Mouse (Mus musculus) brain, embryonic 14.5 days (tissue): Measurements from ENCODE around the gene Vill. TPM values are rescaled to one million over a fixed set of nuclear protein-coding genes. Genes with fewer than 3 reads are reported as not detected.
A peak's percentile ranks its signal among the peaks of the same experiment; 100 is the strongest.

Source experiments
- DNase-seq: peaks from one replicate; pipeline ENCODE4 v3.0.0-alpha.2; 2011; ENCODE audit warnings: low read depth
- CTCF ChIP-seq: fragments of 200-500 bp; IDR thresholded peaks from 2 replicates; pipeline ENCODE4 v1.5.1; 2012; ENCODE audit warnings: inconsistent platforms, mild to moderate bottlenecking, moderate library complexity, borderline replicate concordance; ENCODE audit not compliant: insufficient read depth, insufficient read length; ENCODE audit errors: extremely low read depth
- POLR2A ChIP-seq: fragments of 200-500 bp; IDR thresholded peaks from 2 replicates; pipeline ENCODE4 v1.6.1; 2012; ENCODE audit warnings: mild to moderate bottlenecking, inconsistent platforms, borderline replicate concordance; ENCODE audit not compliant: poor library complexity, insufficient read depth, insufficient read length, severe bottlenecking; ENCODE audit errors: extremely low read depth
- polyA plus RNA-seq: library from polyadenylated mRNA; depleted of rRNA; stranded (reverse); fragments of >200 nt; gene quantifications from 2 replicates; pipeline ENCODE4 v1.2.3, GENCODE M21; 2012

The Vill gene
- polyA plus RNA-seq, 1 experiment: 5.0 TPM

DNA sequence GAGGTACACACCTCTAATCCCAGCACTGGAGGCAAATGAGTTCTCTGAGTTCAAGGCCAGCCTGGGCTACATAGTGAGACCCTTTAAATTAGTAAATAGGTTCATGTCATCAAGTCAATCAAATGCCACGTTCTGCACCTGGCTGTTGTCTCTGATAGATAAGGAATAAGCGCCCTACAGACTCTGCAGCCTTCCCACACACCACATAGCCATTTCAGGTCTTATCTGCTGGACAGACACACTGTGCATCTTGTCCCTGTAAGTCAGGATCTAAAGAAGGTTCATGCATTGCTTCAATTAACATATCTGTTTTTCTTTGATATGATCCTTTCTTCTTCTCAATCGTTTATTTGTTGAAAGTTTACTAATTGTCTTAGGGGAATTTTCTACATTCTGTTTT, 14.0 kb upstream of the Vill start:
- DNase-seq: no peak
- no peak for TF ChIP-seq CTCF
- no peak for TF ChIP-seq POLR2A

DNA sequence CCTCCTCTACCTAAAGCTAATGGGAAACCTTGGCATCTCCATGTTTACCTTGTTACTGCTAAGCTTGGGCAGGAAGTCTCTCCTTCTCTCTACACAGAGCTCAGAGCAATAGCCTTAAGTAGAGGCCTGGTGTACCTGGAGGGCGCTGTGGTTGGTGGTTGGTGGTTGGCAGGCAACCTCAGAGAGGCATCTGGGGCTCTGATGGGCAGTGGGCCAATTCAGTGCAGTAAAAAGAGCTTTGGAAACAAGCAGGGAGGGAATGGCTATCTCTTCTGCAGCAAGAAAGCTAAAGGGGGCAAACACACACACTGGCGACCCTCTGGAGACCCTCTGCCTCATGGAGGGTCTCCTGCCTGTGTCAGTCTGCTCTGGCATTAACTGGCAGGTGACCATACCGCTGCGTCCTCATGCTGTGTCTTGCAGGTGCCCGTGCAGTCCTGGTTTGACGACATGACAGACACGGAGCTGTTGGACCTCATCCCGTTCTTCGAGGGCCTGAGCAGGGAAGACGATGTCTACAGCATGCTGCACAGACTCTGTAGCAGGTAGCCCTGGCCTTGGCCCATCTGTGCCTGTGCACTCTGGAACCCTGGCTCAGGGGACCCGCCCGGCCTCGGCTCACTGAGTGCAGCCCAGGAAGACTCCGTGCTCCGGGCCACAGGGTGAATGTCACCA, 12.3 kb upstream of the Vill start:
- no peak for TF ChIP-seq POLR2A
- no peak for TF ChIP-seq CTCF
- peak; percentile 54 for DNase-seq

DNA sequence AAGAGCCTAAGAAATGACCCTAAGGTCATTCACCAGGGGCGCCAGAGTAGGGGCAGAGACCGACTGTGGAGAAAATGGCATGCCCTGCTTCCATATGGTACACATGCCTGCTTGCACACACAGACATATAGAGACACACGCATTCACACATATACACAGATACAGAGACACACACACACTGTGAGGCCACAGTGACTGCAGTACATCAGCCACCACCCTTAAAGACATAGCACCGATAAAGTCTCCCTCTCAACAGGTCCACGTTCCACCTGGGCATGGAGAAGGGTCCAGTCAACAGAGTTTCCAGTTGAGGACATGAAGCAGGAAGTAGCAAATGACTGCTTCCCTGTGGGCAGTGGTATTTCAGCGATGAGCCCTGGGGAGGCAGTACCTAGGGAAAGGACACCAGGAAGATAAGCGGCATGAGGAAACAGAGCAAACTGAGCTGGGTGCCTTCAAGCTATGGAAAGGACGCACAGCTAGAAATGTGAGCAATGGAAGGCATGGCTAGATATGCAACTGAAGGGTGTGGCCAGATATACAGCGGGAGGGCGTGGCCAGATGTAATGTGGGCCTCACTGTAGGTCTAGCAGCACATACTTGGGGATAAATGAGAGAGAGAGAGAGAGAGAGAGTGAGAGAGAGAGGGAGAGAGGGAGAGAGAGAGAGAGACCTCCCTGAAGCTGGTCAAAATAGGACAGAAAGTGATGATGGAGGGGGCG, 4.2 kb upstream of the Vill start:
- no peak for TF ChIP-seq POLR2A
- no peak for TF ChIP-seq CTCF
- no peak for DNase-seq

DNA sequence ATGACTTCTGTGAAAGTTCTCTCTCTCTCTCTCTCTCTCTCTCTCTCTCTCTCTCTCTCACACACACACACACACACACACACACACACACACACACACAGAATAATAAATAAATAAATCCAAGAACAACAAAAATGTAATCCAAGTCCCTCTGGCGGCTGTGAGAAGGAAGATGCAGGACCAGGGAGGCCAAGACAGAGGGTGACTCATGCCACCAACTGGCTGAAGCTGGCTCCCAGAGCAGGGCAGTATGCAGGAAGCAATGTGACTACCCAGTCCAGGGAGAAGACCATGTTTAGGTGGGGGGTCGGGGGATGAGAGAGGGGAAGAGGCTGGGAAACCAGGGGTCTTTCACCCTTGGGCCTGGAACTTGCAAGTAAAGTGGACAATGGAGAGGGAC, 1.4 kb upstream of the Vill start:
- DNase-seq: no peak
- TF ChIP-seq CTCF (no peak), POLR2A (no peak)

DNA sequence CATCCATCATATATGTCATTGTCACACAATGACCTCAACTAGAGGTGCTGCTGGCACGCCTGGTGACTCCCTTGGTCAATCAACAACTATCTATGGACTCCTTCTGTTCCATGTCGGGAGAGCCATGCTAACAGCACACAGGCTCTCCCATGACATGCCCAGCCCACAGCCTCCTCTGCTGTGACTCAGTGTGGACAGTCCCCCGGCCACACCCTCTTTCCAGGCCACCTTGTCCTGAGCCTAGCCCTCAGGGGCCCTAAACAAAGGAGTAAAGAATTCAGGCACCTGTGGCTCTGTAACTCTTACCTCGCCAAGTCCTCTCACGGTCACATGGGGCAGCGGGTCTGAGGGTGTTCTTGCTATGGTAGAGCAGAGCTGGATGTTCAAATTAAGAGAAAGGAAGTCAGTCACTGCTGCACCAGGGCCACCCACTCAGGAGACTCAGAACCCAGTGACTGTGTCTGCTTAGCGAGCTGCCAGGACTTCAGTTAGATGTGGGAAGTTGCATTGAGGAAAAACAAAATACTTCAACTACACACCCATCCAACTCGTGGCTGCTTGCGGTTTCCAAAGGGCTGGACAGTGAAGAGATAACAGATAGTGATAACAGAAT, 1.5 kb downstream of the Vill start:
- TF ChIP-seq CTCF (no peak), POLR2A (no peak)
- no peak for DNase-seq

DNA sequence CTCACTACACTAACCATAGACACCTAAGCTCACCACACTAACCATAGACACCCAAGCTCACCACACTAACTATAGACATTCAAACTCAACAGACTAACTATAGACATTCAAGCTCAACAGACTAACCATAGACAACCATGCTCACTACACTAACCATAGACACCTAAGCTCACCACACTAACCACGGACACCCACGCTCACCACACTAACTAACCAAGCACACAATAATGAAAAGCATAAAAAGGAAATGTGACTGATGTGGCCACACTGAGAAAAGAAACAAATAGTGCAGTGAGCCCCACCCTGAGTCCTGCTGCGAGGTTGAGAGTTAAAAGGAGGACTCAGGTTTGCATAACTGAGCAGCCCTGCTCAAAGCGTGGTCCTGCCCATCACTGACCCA, 2.8 kb downstream of the Vill start:
- TF ChIP-seq POLR2A: no peak
- TF ChIP-seq CTCF: no peak
- no peak for DNase-seq

DNA sequence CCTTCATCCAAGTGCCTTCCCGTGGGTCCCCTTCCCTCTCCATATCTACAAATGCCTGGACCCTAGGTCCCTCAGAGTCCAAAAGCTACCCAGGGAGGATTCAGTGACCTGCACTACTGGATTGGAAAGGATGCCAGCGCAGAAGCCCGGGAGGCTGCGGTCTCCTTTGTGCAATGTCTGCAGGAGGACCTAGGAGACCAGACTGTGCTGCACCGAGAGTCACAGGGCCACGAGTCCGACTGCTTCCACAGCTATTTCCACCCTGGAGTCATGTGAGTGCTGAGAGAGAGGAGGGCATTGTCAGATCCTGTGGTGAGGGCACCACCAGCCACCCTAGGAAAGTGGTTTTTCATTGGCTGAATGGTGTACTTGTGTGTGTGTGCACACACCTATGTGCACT, 5.7 kb downstream of the Vill start:
- DNase-seq: no peak
- no peak for TF ChIP-seq CTCF
- TF ChIP-seq POLR2A: no peak

DNA sequence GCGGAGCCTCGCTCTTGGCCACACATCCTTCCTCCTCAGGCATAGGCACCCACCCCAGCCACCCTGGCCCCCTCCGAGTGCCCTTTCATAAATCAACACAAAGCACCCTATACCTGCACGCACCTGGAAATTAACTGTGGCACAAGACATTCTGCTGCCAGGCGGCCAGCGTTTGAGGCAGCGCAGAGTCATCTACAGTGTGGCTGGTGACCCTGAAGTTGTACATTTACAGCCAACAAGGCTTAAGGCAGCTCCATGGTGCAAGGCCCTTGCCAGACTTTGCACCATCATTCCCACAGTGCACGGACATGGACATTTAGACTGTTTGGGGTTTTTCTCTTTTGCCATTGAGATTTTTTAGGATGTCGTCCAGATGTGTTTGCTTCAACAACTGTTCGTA, 8.1 kb downstream of the Vill start:
- DNase-seq: no peak

DNA sequence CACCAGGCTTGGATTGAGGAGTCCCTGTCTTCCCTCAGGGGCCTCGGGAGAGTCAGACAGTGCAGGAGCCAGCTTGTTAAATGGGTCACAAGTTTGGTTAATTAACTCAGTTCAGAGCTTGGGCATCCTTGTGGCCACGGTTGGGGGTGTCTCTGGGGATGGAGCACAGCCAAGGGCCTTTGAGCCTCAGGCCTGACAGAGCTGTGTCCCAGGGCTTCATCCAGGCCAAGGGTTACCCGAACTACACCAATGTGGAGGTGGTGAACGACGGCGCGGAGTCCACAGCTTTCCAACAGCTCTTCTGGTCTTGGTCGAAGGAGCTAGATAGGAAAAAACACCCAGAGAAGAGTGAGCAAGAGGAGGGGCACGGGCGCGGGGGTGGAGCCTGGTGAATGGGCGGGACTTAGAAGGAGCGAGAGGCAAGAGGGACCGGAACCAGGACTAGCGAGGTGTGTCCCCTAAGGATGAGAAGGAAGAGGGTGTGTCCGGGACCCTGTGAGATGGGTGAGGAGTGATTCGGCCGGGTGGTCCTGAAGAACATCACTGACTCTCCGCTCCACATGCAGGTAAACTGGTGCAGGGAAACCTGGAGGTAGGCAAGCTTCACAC, 10.6 kb downstream of the Vill start:
- no peak for DNase-seq
- TF ChIP-seq POLR2A (no peak), CTCF (no peak)

More for the DNA sequence above, 8.1 kb downstream of the Vill start:
- TF ChIP-seq CTCF (no peak), POLR2A (no peak)

DNA sequence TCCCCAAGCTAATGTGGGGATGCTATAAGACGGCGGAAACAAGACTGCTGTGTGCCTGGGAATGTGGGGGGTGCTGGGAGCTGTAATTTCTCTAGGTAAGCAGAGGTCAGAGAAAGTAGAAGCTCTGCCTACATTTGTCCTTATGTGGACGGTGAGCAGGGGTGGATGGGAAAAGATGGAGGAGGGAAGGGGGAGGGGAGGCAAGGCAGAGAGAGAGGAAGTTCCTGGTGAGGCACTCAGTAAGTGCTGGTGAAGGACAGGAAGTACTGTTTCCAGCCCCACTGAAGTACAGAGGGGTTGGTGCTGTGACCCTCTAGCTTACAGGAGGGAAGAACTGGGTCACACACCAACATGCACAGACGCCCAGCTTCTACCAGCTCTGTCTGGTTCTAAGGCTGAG, 11.7 kb downstream of the Vill start:
- no peak for DNase-seq
- TF ChIP-seq POLR2A (no peak), CTCF (no peak)

DNA sequence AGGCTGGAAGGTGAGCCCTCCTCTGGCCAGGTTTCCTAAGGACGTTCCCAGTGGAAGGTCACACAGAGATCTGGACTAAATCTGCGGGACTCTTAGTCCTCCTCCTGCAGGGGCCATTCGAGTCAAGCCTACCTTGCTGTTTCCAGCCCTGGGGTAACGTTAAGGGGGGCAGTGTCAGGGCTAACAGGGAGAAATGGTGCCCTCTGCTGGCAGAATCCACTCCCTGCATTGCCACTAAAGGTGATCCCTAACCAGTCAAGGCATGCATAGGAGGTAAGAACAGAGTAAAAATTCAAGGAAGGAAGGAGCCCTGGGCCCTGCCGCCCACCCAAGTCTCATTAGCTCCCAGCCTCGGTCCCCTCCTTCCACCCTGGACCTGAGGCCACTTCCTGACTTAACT, 15.0 kb downstream of the Vill start:
- TF ChIP-seq POLR2A: no peak
- peak; percentile 93 for TF ChIP-seq CTCF
- DNase-seq: peak; percentile 83

DNA sequence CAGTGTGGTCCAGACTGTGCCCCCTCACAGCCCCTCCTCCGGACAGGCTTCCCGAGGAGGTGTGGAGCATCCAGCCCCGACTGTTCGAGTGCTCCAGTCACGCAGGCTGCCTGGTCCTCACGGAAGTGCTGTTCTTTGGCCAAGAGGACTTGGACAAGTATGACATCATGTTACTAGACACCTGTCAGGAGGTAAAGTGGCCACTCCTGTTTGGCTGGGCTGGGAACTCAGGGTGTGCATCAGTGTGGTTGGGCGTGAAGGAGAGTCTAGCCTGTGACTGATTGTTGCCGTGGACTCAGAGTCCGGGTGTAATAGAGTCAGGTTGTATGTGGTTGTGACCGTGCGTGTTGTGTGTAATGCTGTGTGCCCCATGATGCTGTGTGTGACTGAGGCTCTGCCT, 15.7 kb downstream of the Vill start:
- no peak for TF ChIP-seq POLR2A
- DNase-seq: no peak
